Mouse (Mus musculus): Measurements from ENCODE around the gene Pth1r. TPM values are rescaled to one million over a fixed set of nuclear protein-coding genes. Genes with fewer than 3 reads are reported as not detected.

Gene Pth1r
- not detected in 4 replicates for total RNA-seq (2023)

GRCm38 (mm10) chr9:110746961-110747360 lies at the start of gene Pth1r:
TSS of gene Pth1r (minus strand) at chr9:110747145.

GRCm38 (mm10) chr9:110741711-110742294 lies 5.1 kb downstream of the Pth1r start, which contains the start of gene Myl3:
TSS of gene Myl3 (plus strand) at chr9:110741861.

Other genes starting within 250 kb of the Pth1r start
- gene Setd2, start 214.5 kb downstream of the Pth1r start, total RNA-seq (2023): 215 to 230 TPM (median 227 TPM) in 4 replicates
- 1.6 to 4.4 TPM (median 2.6 TPM) in 4 replicates for gene Nradd, start 122.7 kb downstream of the Pth1r start, total RNA-seq (2023)
- gene Nbeal2, start 93.0 kb downstream of the Pth1r start, total RNA-seq (2023): 36.1 to 45.8 TPM (median 41.4 TPM) in 4 replicates
- gene Ccdc12, start 90.6 kb downstream of the Pth1r start, total RNA-seq (2023): 84.9 to 118 TPM (median 98.9 TPM) in 4 replicates
- not detected in 4 replicates for gene Myl3, start 5.3 kb downstream of the Pth1r start, total RNA-seq (2023)
- gene Prss42, start 51.0 kb upstream of the Pth1r start, total RNA-seq (2023): not detected in 4 replicates
- not detected in 4 replicates for gene Prss44, start 66.8 kb upstream of the Pth1r start, total RNA-seq (2023)
- gene Prss43, start 79.5 kb upstream of the Pth1r start, total RNA-seq (2023): not detected in 4 replicates
- gene Prss45, start 87.4 kb upstream of the Pth1r start, total RNA-seq (2023): not detected in 4 replicates
- gene Prss46, start 97.4 kb upstream of the Pth1r start, total RNA-seq (2023): not detected in 4 replicates
- not detected in 4 replicates for gene Prss50, start 110.8 kb upstream of the Pth1r start, total RNA-seq (2023)
- 0.55 to 1.3 TPM (median 0.74 TPM) in 4 replicates for gene Als2cl, start 132.7 kb upstream of the Pth1r start, total RNA-seq (2023)
- gene Tmie, start 133.0 kb upstream of the Pth1r start, total RNA-seq (2023): not detected in 4 replicates
- not detected in 4 replicates for gene Fam240a, start 169.7 kb upstream of the Pth1r start, total RNA-seq (2023)
- gene Tdgf1, start 199.0 kb upstream of the Pth1r start, total RNA-seq (2023): not detected in 4 replicates
- gene Lrrc2, start 204.4 kb upstream of the Pth1r start, total RNA-seq (2023): 0.15 TPM in 1 of 4 replicates, not detected in the others
- not detected in 4 replicates for gene Rtp3, start 243.4 kb upstream of the Pth1r start, total RNA-seq (2023)